Mouse (Mus musculus): Measurements from ENCODE around the gene Pip4k2a. TPM values are rescaled to one million over a fixed set of nuclear protein-coding genes. Genes with fewer than 3 reads are reported as not detected.

Gene Pip4k2a
- polyA plus RNA-seq, 1 experiment from 2014 or later = 14.2 TPM

GRCm38 (mm10) chr2:18938232-18938631 is 59.7 kb downstream of the Pip4k2a start:
- Histone ChIP-seq H3K4me3 (replicated peaks; ENCODE audit: low read length) (no peak overlapping the region), H3K4me1 (replicated peaks; ENCODE audit: control insufficient read depth, insufficient read depth, low read length) (peaks cover 15% of the 10 kb centered on the region; the same call in 1 of the 2 replicates), H3K27me3 (ENCODE audit: control insufficient read depth, insufficient read depth, low read length) (no peaks in the 10 kb centered on the region), H3K9ac (no peak overlapping the region), H3K9me3 (ENCODE audit: control insufficient read depth, low read length) (no peaks in the 10 kb centered on the region), H3K4me2 (replicated peaks) (no peak overlapping the region), H3K36me3 (replicated peaks; ENCODE audit: control insufficient read depth, insufficient read depth) (no peaks in the 10 kb centered on the region), H3K27ac (no peak overlapping the region)
- DNase-seq (ENCODE audit: low spot score) = no peak
- WGBS = 71% methylated on average over 1 of the region's 1 CpGs
- ATAC-seq (ENCODE audit: low FRiP score) = no peak

- ATAC-seq (ENCODE audit: low FRiP score) = 0 out of 2 replicates have a peak, but pooled peaks have one; percentile 17
- Histone ChIP-seq H3K36me3 (replicated peaks; ENCODE audit: control insufficient read depth, insufficient read depth) (no peaks in the 10 kb centered on the region), H3K27me3 (ENCODE audit: control insufficient read depth, insufficient read depth, low read length) (no peaks in the 10 kb centered on the region), H3K9ac (no peak overlapping the region), H3K4me2 (replicated peaks) (no peak overlapping the region), H3K4me1 (replicated peaks; ENCODE audit: control insufficient read depth, insufficient read depth, low read length) (peaks cover 15% of the 10 kb centered on the region; the same call in 1 of the 2 replicates), H3K4me3 (replicated peaks; ENCODE audit: low read length) (no peak overlapping the region), H3K9me3 (ENCODE audit: control insufficient read depth, low read length) (no peaks in the 10 kb centered on the region), H3K27ac (no peak overlapping the region)
- DNase-seq (ENCODE audit: low spot score) = no peak
- 64% methylated on average over 2 of the region's 2 CpGs for WGBS
These were observed 60.3 kb downstream of the Pip4k2a start for GRCm38 (mm10) chr2:18937611-18938010.

DNA sequence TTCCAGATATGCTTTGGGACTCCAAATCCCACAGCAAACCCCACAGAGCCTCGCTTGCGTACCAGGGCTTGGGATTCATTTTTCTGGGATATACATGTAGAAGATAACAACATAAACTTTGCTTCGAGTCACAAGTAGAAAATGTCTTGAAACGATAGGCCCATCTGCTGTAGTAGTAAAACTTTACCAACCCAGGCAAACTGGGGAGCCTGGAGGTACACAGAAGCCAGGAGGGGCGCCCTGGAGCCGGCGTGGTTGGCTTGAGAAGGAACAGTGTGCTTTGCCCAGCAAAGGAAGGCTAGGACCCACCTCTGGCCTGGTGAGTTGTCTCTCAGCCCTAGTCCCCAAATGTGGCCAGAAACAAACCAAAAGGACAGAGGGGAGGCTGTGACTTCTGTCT is 61.5 kb downstream of the Pip4k2a start:
- no peaks in the 10 kb centered on the region for H3K9me3 ChIP-seq (ENCODE audit: control insufficient read depth, low read length)
- ATAC-seq (ENCODE audit: low FRiP score) = no peak
- H3K27me3 ChIP-seq (ENCODE audit: control insufficient read depth, insufficient read depth, low read length) = no peaks in the 10 kb centered on the region
- no peak overlapping the region for H3K4me3 ChIP-seq (replicated peaks; ENCODE audit: low read length)
- H3K9ac ChIP-seq = no peak overlapping the region
- H3K4me2 ChIP-seq (replicated peaks) = no peak overlapping the region
- no peak for DNase-seq (ENCODE audit: low spot score)
- no peak overlapping the region for H3K27ac ChIP-seq
- peaks cover 15% of the 10 kb centered on the region; the same call in 1 of the 2 replicates for H3K4me1 ChIP-seq (replicated peaks; ENCODE audit: control insufficient read depth, insufficient read depth, low read length)
- H3K36me3 ChIP-seq (replicated peaks; ENCODE audit: control insufficient read depth, insufficient read depth) = no peaks in the 10 kb centered on the region
- 87% methylated on average over 7 of the region's 7 CpGs for WGBS

- H3K9ac ChIP-seq = no peak overlapping the region
- no peak overlapping the region for H3K4me3 ChIP-seq (replicated peaks; ENCODE audit: low read length)
- ATAC-seq (ENCODE audit: low FRiP score) = no peak
- 86% methylated on average over 2 of the region's 2 CpGs for WGBS
- H3K4me2 ChIP-seq (replicated peaks) = no peak overlapping the region
- H3K27ac ChIP-seq = no peak overlapping the region
- no peaks in the 10 kb centered on the region for H3K36me3 ChIP-seq (replicated peaks; ENCODE audit: control insufficient read depth, insufficient read depth)
- H3K27me3 ChIP-seq (ENCODE audit: control insufficient read depth, insufficient read depth, low read length) = no peaks in the 10 kb centered on the region
- peaks cover 12% of the 10 kb centered on the region; the same call in 1 of the 2 replicates for H3K4me1 ChIP-seq (replicated peaks; ENCODE audit: control insufficient read depth, insufficient read depth, low read length)
- DNase-seq (ENCODE audit: low spot score) = no peak
- H3K9me3 ChIP-seq (ENCODE audit: control insufficient read depth, low read length) = no peaks in the 10 kb centered on the region
These were observed 62.3 kb downstream of the Pip4k2a start for GRCm38 (mm10) chr2:18935581-18936027.

GRCm38 (mm10) chr2:18934131-18934530 is 63.8 kb downstream of the Pip4k2a start:
- ATAC-seq (ENCODE audit: low FRiP score) (no peak), DNase-seq (ENCODE audit: low spot score) (no peak)
- Histone ChIP-seq H3K27ac (no peak overlapping the region), H3K4me2 (replicated peaks) (no peak overlapping the region), H3K36me3 (replicated peaks; ENCODE audit: control insufficient read depth, insufficient read depth) (no peaks in the 10 kb centered on the region), H3K4me3 (replicated peaks; ENCODE audit: low read length) (no peak overlapping the region), H3K9ac (no peak overlapping the region), H3K27me3 (ENCODE audit: control insufficient read depth, insufficient read depth, low read length) (no peaks in the 10 kb centered on the region), H3K9me3 (ENCODE audit: control insufficient read depth, low read length) (no peaks in the 10 kb centered on the region), H3K4me1 (replicated peaks; ENCODE audit: control insufficient read depth, insufficient read depth, low read length) (peaks cover 8% of the 10 kb centered on the region; the same call in 1 of the 2 replicates)
- WGBS = 93% methylated on average over 9 of the region's 9 CpGs

DNA sequence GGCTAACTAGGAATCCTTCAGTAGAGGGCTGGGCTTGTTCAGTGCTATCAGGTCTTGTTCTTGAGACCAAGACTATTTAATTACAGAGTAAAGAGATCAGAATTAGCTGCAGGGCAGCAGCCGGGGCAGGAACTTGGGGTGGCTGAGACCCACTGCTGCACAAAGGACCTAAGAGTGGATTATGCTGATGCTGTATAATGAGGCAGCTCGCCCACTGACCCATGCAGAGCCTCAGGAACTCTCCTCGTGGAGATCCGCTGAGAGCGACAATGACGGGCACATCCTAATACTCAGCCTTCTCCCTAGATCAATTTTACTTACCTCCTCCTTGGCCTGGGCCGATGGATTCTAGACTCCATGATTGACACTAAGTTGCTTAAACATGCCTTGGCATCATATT is 64.5 kb downstream of the Pip4k2a start:
- no peak overlapping the region for H3K9ac ChIP-seq
- no peaks in the 10 kb centered on the region for H3K36me3 ChIP-seq (replicated peaks; ENCODE audit: control insufficient read depth, insufficient read depth)
- peaks cover 5% of the 10 kb centered on the region; the same call in 1 of the 2 replicates for H3K4me1 ChIP-seq (replicated peaks; ENCODE audit: control insufficient read depth, insufficient read depth, low read length)
- DNase-seq (ENCODE audit: low spot score) (no peak), ATAC-seq (ENCODE audit: low FRiP score) (peak; percentile 5; the same call in 1 of the 2 replicates)
- H3K4me2 ChIP-seq (replicated peaks) = peak overlapping the region; percentile 25; the same call in 1 of the 2 replicates
- H3K27me3 ChIP-seq (ENCODE audit: control insufficient read depth, insufficient read depth, low read length) = no peaks in the 10 kb centered on the region
- H3K4me3 ChIP-seq (replicated peaks; ENCODE audit: low read length) = no peak overlapping the region
- no peaks in the 10 kb centered on the region for H3K9me3 ChIP-seq (ENCODE audit: control insufficient read depth, low read length)
- H3K27ac ChIP-seq = no peak overlapping the region
- 24% methylated on average over 7 of the region's 7 CpGs for WGBS

GRCm38 (mm10) chr2:18930318-18931060 is 67.4 kb downstream of the Pip4k2a start:
- Histone ChIP-seq H3K4me1 (replicated peaks; ENCODE audit: control insufficient read depth, insufficient read depth, low read length) (no peaks in the 10 kb centered on the region; the same call in 1 of the 2 replicates), H3K9me3 (ENCODE audit: control insufficient read depth, low read length) (no peaks in the 10 kb centered on the region), H3K27ac (no peak overlapping the region), H3K4me3 (replicated peaks; ENCODE audit: low read length) (no peak overlapping the region), H3K36me3 (replicated peaks; ENCODE audit: control insufficient read depth, insufficient read depth) (no peaks in the 10 kb centered on the region), H3K9ac (no peak overlapping the region), H3K27me3 (ENCODE audit: control insufficient read depth, insufficient read depth, low read length) (no peaks in the 10 kb centered on the region), H3K4me2 (replicated peaks) (no peak overlapping the region)
- no peak for ATAC-seq (ENCODE audit: low FRiP score)
- 82% methylated on average over 13 of the region's 13 CpGs for WGBS
- DNase-seq (ENCODE audit: low spot score) = no peak

DNA sequence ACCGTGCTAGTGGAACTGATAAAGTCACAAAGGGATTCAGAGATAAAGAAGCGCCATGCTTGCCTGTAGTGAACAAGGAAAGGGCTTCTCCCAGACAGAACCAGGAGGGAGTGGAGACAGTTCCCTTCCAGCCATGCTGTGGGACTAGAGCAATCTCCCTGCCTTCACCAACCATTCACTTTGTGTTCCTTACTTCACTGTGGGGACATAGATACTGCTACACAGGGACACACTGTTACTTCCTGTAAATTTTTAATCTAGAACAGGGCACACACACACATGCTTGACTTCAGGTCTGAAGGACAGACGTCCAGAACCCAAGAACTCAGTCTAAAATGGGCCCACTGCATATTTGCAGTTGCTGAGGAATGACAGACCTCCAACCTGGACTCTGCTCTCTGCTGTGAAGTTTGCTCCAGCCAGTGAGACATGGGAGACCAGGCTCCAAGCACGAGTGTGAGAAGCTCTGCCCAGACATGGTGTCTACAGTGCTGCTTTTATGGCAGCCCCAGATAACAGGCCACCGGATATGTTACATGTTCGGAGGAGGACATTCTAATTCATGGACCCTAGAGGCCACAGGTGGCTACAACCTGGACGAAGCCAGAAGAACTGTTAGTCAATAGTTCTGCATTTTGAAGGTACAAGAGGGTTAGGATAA is 69.2 kb downstream of the Pip4k2a start:
- DNase-seq (ENCODE audit: low spot score) (no peak), ATAC-seq (ENCODE audit: low FRiP score) (no peak)
- H3K4me1 ChIP-seq (replicated peaks; ENCODE audit: control insufficient read depth, insufficient read depth, low read length) = no peaks in the 10 kb centered on the region; the same call in 1 of the 2 replicates
- no peaks in the 10 kb centered on the region for H3K36me3 ChIP-seq (replicated peaks; ENCODE audit: control insufficient read depth, insufficient read depth)
- no peaks in the 10 kb centered on the region for H3K9me3 ChIP-seq (ENCODE audit: control insufficient read depth, low read length)
- H3K4me2 ChIP-seq (replicated peaks) = no peak overlapping the region
- 88% methylated on average over 7 of the region's 7 CpGs for WGBS
- H3K4me3 ChIP-seq (replicated peaks; ENCODE audit: low read length) = no peak overlapping the region
- H3K9ac ChIP-seq = no peak overlapping the region
- no peaks in the 10 kb centered on the region for H3K27me3 ChIP-seq (ENCODE audit: control insufficient read depth, insufficient read depth, low read length)
- no peak overlapping the region for H3K27ac ChIP-seq

GRCm38 (mm10) chr2:18928196-18928595 is 69.7 kb downstream of the Pip4k2a start:
- DNase-seq (ENCODE audit: low spot score) (no peak), ATAC-seq (ENCODE audit: low FRiP score) (no peak; the same call in 1 of the 2 replicates)
- 69% methylated on average over 8 of the region's 8 CpGs for WGBS
- no peaks in the 10 kb centered on the region for H3K9me3 ChIP-seq (ENCODE audit: control insufficient read depth, low read length)
- H3K9ac ChIP-seq = no peak overlapping the region
- no peaks in the 10 kb centered on the region for H3K36me3 ChIP-seq (replicated peaks; ENCODE audit: control insufficient read depth, insufficient read depth)
- H3K4me1 ChIP-seq (replicated peaks; ENCODE audit: control insufficient read depth, insufficient read depth, low read length) = no peaks in the 10 kb centered on the region
- no peak overlapping the region for H3K4me3 ChIP-seq (replicated peaks; ENCODE audit: low read length)
- H3K4me2 ChIP-seq (replicated peaks) = no peak overlapping the region
- no peak overlapping the region for H3K27ac ChIP-seq
- H3K27me3 ChIP-seq (ENCODE audit: control insufficient read depth, insufficient read depth, low read length) = no peaks in the 10 kb centered on the region
